Mouse (Mus musculus) lung, postnatal 0 days (tissue): ENCODE measurements at regions not wholly inside any gene's neighbourhood (a gene's known extent, or its start where the extent isn't known, plus 50 kb on each side); places are given as distances from the start of the nearest gene placed in this dataset.
"Not testable (repeated sequence)": the region's sequence is repeated elsewhere in the genome, so short reads cannot be mapped to it uniquely, and the experiment has no call there.

Source experiments
- CTCF ChIP-seq: IDR thresholded peaks from 2 replicates; pipeline ENCODE4 v1.5.1; 2016; ENCODE audit warnings: antibody characterized with exemption, mild to moderate bottlenecking
- EP300 ChIP-seq: IDR thresholded peaks from 2 replicates; pipeline ENCODE4 v1.6.1; 2016; ENCODE audit warnings: antibody characterized with exemption, mild to moderate bottlenecking, control low read depth

- TF ChIP-seq CTCF, EP300: not testable (repeated sequence)
Measured at GRCm38 (mm10) chr15:5951661-5952060, 347.9 kb upstream of the Dab2 start.
